Comparison of ENCODE assay signal across 14 mouse cellular contexts in the genomic region with DNA sequence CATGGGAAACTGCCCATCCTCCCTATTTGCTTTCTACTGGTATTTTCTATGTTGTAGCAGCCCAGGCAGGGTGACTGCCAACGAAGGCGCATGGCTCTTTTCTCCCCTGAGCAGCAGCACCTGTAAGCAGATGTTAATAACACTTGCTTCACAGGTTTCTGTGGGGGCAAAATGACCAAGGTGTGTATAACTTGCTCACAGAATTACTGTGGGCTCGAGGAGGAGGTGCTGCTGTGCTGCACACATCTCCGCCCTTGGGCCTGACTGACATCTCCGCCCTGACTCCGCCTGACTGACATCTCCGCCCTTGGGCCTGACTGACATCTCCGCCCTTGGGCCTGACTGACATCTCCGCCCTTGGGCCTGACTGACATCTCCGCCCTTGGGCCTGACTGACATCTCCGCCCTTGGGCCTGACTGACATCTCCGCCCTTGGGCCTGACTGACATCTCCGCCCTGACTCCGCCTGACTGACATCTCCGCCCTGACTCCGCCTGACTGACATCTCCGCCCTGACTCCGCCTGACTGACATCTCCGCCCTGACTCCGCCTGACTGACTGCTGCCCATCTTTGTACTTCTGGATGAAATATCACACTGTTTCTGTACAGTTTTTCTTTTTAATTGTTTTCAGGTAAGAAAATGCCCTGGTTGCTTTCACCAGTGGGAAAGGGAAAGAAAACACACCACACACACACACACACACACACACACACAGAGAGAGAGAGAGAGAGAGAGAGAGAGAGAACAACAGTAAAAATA. TPM values are rescaled to one million over a fixed set of nuclear protein-coding genes. Genes with fewer than 3 reads are reported as not detected.
A peak's percentile ranks its signal among the peaks of the same experiment; 100 is the strongest.
DNase-seq lines count a peak whose midpoint lies in the region; ATAC-seq and TF ChIP-seq lines count a peak whose summit lies in the region.
"Not testable (repeated sequence)": the region's sequence is repeated elsewhere in the genome, so short reads cannot be mapped to it uniquely, and the experiment has no call there.
"Had no signal": no experiment of that assay in that cellular context is flagged by ENCODE, and none has a peak within 500 bp of the region (broad histone marks: within the 10 kb centered on the region; RNA-seq: fewer than 3 reads in every experiment).

No protein-coding gene starts in this region.

- DNase-seq in 3134 (ENCODE audit: extremely low read depth, insufficient read length, low spot score) (peak; percentile 78), MEL-GATA-1-ER (ENCODE audit: extremely low read depth, low read depth) (peak; percentile 60)
- peak; percentile 61 for DNase-seq in liver, adult 2 months (ENCODE audit: extremely low read depth, low read depth, low spot score)
- DNase-seq in spleen, adult 12 weeks (ENCODE audit: low spot score), result peak; percentile 40

- H3K27ac ChIP-seq in embryonic facial prominence, embryonic 15.5 days (replicated peaks); heart, embryonic 12.5 days (ENCODE audit: poor library complexity, severe bottlenecking); intestine, embryonic 15.5 days; liver, adult 2 months (replicated peaks; ENCODE audit: insufficient read depth, low read depth, low read length): not testable (repeated sequence)
- H3K27ac ChIP-seq in liver, embryonic 16.5 days (ENCODE audit: low read length), result peak overlapping the region; percentile 37; the same call in 1 of the 2 replicates

- H3K36me3 ChIP-seq in embryonic facial prominence, embryonic 15.5 days; heart, embryonic 12.5 days; intestine, embryonic 15.5 days; liver, adult 2 months (ENCODE audit: control insufficient read depth, insufficient read depth, low read length); liver, embryonic 16.5 days (ENCODE audit: control insufficient read depth, insufficient read depth): not testable (repeated sequence)

- 20% methylated on average over 20 of the region's 20 CpGs for WGBS in embryonic facial prominence, embryonic 15.5 days
- WGBS in heart, embryonic 12.5 days, result 27% methylated on average over 20 of the region's 20 CpGs
- 26% methylated on average over 20 of the region's 20 CpGs for WGBS in intestine, embryonic 15.5 days
- 12% methylated on average over 20 of the region's 20 CpGs for WGBS in liver, adult 2 months
- 12% methylated on average over 19 of the region's 20 CpGs for WGBS in liver, embryonic 16.5 days (ENCODE audit: insufficient replicate concordance)

- not testable (repeated sequence) for H3K27me3 ChIP-seq in embryonic facial prominence, embryonic 15.5 days; heart, embryonic 12.5 days (replicated peaks); intestine, embryonic 15.5 days (replicated peaks); liver, adult 2 months (ENCODE audit: control insufficient read depth, insufficient read depth, low read length); liver, embryonic 16.5 days (ENCODE audit: control insufficient read depth, insufficient read depth, low read depth, low read length)

- not testable (repeated sequence) for H3K4me3 ChIP-seq in embryonic facial prominence, embryonic 15.5 days (replicated peaks); heart, embryonic 12.5 days; intestine, embryonic 15.5 days (replicated peaks); liver, adult 2 months (ENCODE audit: insufficient read depth, low read depth, low read length)
- H3K4me3 ChIP-seq in liver, embryonic 16.5 days (ENCODE audit: low read depth, low read length), result peak overlapping the region; percentile 20; the same call in 1 of the 2 replicates

- H3K9me3 ChIP-seq in embryonic facial prominence, embryonic 15.5 days (replicated peaks); heart, embryonic 12.5 days (replicated peaks); intestine, embryonic 15.5 days; liver, embryonic 16.5 days (replicated peaks; ENCODE audit: control insufficient read depth, low read length): not testable (repeated sequence)

- TF ChIP-seq POLR2A in liver, adult 2 months (IDR thresholded peaks at IDR 0.05; ENCODE audit: extremely low read depth, insufficient read depth, low read length), result not testable (repeated sequence)

- H3K4me1 ChIP-seq in embryonic facial prominence, embryonic 15.5 days; intestine, embryonic 15.5 days (replicated peaks); liver, adult 2 months (ENCODE audit: control insufficient read depth, insufficient read depth, low read length): not testable (repeated sequence)
- H3K4me1 ChIP-seq in heart, embryonic 12.5 days (replicated peaks), result peaks cover 12% of the 10 kb centered on the region; the same call in 1 of the 2 replicates
- peaks cover 20% of the 10 kb centered on the region for H3K4me1 ChIP-seq in liver, embryonic 16.5 days (ENCODE audit: control insufficient read depth, low read depth, low read length)

- 0 out of 2 replicates have a peak overlapping the region, but pooled peaks have one; percentile 6 for H3K4me2 ChIP-seq in embryonic facial prominence, embryonic 15.5 days (replicated peaks)
- peak overlapping the region; percentile 30; the same call in 1 of the 2 replicates for H3K4me2 ChIP-seq in heart, embryonic 12.5 days
- peak overlapping the region; percentile 29 for H3K4me2 ChIP-seq in intestine, embryonic 15.5 days (replicated peaks)
- H3K4me2 ChIP-seq in liver, embryonic 16.5 days (ENCODE audit: low read depth, low read length), result peak overlapping the region; percentile 54

- not testable (repeated sequence) for H3K79me2 ChIP-seq in liver, adult 2 months (ENCODE audit: control insufficient read depth, insufficient read depth, low read length)

- not testable (repeated sequence) for H3K9ac ChIP-seq in embryonic facial prominence, embryonic 15.5 days; heart, embryonic 12.5 days; intestine, embryonic 15.5 days; liver, adult 2 months (ENCODE audit: low read depth, low read length)
- 0 out of 2 replicates have a peak overlapping the region, but pooled peaks have one; percentile 34 for H3K9ac ChIP-seq in liver, embryonic 16.5 days (ENCODE audit: low read depth, low read length)

- not testable (repeated sequence) for ATAC-seq in embryonic facial prominence, embryonic 15.5 days (ENCODE audit: insufficient number of reproducible peaks, low FRiP score, low TSS enrichment, low read depth); heart, embryonic 12.5 days (ENCODE audit: insufficient number of reproducible peaks, low FRiP score); intestine, embryonic 15.5 days
- ATAC-seq in liver, embryonic 16.5 days (ENCODE audit: low read depth), result peak; percentile 78

- TF ChIP-seq CTCF in liver, adult 2 months (IDR thresholded peaks at IDR 0.05; ENCODE audit: low read depth, low read length), result not testable (repeated sequence)

RNA-seq across cellular contexts. Expression of gene Ppm1j, which starts 18.6 kb away (rescaled TPM):
- 4.7 and 4.8 TPM in 2 replicates for polyA plus RNA-seq in embryonic facial prominence, embryonic 15.5 days (2015; fragmentation: Nextera tagmentation; extraction: Ambion mirVana)
- polyA plus RNA-seq in heart, embryonic 12.5 days (2016; fragmentation: Nextera tagmentation; extraction: Ambion mirVana), result 39.2 and 39.3 TPM in 2 replicates
- 2.9 and 4.5 TPM in 2 replicates for polyA plus RNA-seq in intestine, embryonic 15.5 days (2015; fragmentation: Nextera tagmentation; extraction: Ambion mirVana)
- 0.28 and 0.54 TPM in 2 replicates for total RNA-seq in liver, adult 2 months (2014; rRNA removed)
- 0.65 and 1.4 TPM in 2 replicates for polyA plus RNA-seq in liver, adult 2 months (2012; rRNA removed)
- polyA plus RNA-seq in liver, embryonic 16.5 days (2015; fragmentation: Nextera tagmentation; extraction: Ambion mirVana), result 0.23 and 0.27 TPM in 2 replicates

RNA-seq across cellular contexts. Expression of gene Fam19a3, which starts 19.4 kb away (rescaled TPM):
- polyA plus RNA-seq in embryonic facial prominence, embryonic 15.5 days (2015; fragmentation: Nextera tagmentation; extraction: Ambion mirVana), result 0.12 and 0.20 TPM in 2 replicates
- polyA plus RNA-seq in heart, embryonic 12.5 days (2016; fragmentation: Nextera tagmentation; extraction: Ambion mirVana), result 1.3 and 1.6 TPM in 2 replicates
- 0.08 TPM in 1 of 2 replicates, not detected in the other for polyA plus RNA-seq in intestine, embryonic 15.5 days (2015; fragmentation: Nextera tagmentation; extraction: Ambion mirVana)
- under 0.01 and 0.07 TPM in 2 replicates for total RNA-seq in liver, adult 2 months (2014; rRNA removed)
- 0.04 and 0.05 TPM in 2 replicates for polyA plus RNA-seq in liver, adult 2 months (2012; rRNA removed)
- polyA plus RNA-seq in liver, embryonic 16.5 days (2015; fragmentation: Nextera tagmentation; extraction: Ambion mirVana), result 0.04 TPM in 1 of 2 replicates, not detected in the other
- total RNA-seq: common myeloid progenitor, adult 5-6 weeks; layer of hippocampus, adult 2 months; layer of hippocampus, postnatal 25 days had no signal
- polyA plus RNA-seq: midbrain, embryonic 13.5 days; neural tube, embryonic 11.5 days; thymus, postnatal 0 days had no signal

RNA-seq across cellular contexts. Expression of gene Rhoc, which starts 25.9 kb away (rescaled TPM):
- polyA plus RNA-seq in embryonic facial prominence, embryonic 15.5 days (2015; fragmentation: Nextera tagmentation; extraction: Ambion mirVana), result 163 and 174 TPM in 2 replicates
- polyA plus RNA-seq in heart, embryonic 12.5 days (2016; fragmentation: Nextera tagmentation; extraction: Ambion mirVana), result 260 and 269 TPM in 2 replicates
- polyA plus RNA-seq in intestine, embryonic 15.5 days (2015; fragmentation: Nextera tagmentation; extraction: Ambion mirVana), result 157 and 162 TPM in 2 replicates
- 10.0 and 15.5 TPM in 2 replicates for total RNA-seq in liver, adult 2 months (2014; rRNA removed)
- polyA plus RNA-seq in liver, adult 2 months (2012; rRNA removed), result 9.1 and 11.7 TPM in 2 replicates
- polyA plus RNA-seq in liver, embryonic 16.5 days (2015; fragmentation: Nextera tagmentation; extraction: Ambion mirVana), result 20.3 and 21.9 TPM in 2 replicates

RNA-seq across cellular contexts. Expression of gene Mov10, which starts 56.1 kb away (rescaled TPM):
- polyA plus RNA-seq in embryonic facial prominence, embryonic 15.5 days (2015; fragmentation: Nextera tagmentation; extraction: Ambion mirVana), result 44.7 and 47.0 TPM in 2 replicates
- polyA plus RNA-seq in heart, embryonic 12.5 days (2016; fragmentation: Nextera tagmentation; extraction: Ambion mirVana), result 43.4 and 45.0 TPM in 2 replicates
- polyA plus RNA-seq in intestine, embryonic 15.5 days (2015; fragmentation: Nextera tagmentation; extraction: Ambion mirVana), result 129 and 133 TPM in 2 replicates
- 9.3 and 12.4 TPM in 2 replicates for total RNA-seq in liver, adult 2 months (2014; rRNA removed)
- polyA plus RNA-seq in liver, adult 2 months (2012; rRNA removed), result 11.6 and 15.9 TPM in 2 replicates
- polyA plus RNA-seq in liver, embryonic 16.5 days (2015; fragmentation: Nextera tagmentation; extraction: Ambion mirVana), result 33.8 and 36.2 TPM in 2 replicates
